Mouse (Mus musculus): ENCODE results near the gene Hsd17b1. TPM values are rescaled to one million over a fixed set of nuclear protein-coding genes. Genes with fewer than 3 reads are reported as not detected.

Gene Hsd17b1
- total and polyA plus RNA-seq, 2 experiments from 2014 or later, result 0.71 TPM; not detected in 1

- Histone ChIP-seq H3K9ac (no peak overlapping the region), H3K36me3 (ENCODE audit: insufficient read depth) (peaks cover 81% of the 10 kb centered on the region), H3K27me3 (ENCODE audit: insufficient read depth, low read length) (no peaks in the 10 kb centered on the region), H3K9me3 (ENCODE audit: low read length) (no peaks in the 10 kb centered on the region), H3K4me3 (ENCODE audit: low read depth, low read length) (no peak overlapping the region), H3K27ac (ENCODE audit: low read depth, low read length) (no peak overlapping the region), H3K4me1 (ENCODE audit: insufficient read depth) (no peaks in the 10 kb centered on the region), H3K4me2 (ENCODE audit: low read depth) (no peak overlapping the region)
- TF ChIP-seq CTCF (IDR thresholded peaks at IDR 0.05; ENCODE audit: low read depth), result no peak
- DNase-seq, result no peak
- 70% methylated on average over 10 of the region's 10 CpGs for WGBS
- ATAC-seq, result no peak
Measured at GRCm38 (mm10) chr11:101059473-101059872, 18.7 kb upstream of the Hsd17b1 start.

GRCm38 (mm10) chr11:101060126-101060525, 18.1 kb upstream of the Hsd17b1 start:
- Histone ChIP-seq H3K4me1 (ENCODE audit: insufficient read depth) (no peaks in the 10 kb centered on the region), H3K9me3 (ENCODE audit: low read length) (no peaks in the 10 kb centered on the region), H3K27ac (ENCODE audit: low read depth, low read length) (no peak overlapping the region), H3K9ac (no peak overlapping the region), H3K4me3 (ENCODE audit: low read depth, low read length) (no peak overlapping the region), H3K4me2 (ENCODE audit: low read depth) (no peak overlapping the region), H3K36me3 (ENCODE audit: insufficient read depth) (peaks cover 78% of the 10 kb centered on the region), H3K27me3 (ENCODE audit: insufficient read depth, low read length) (no peaks in the 10 kb centered on the region)
- no peak for DNase-seq
- 74% methylated on average over 8 of the region's 8 CpGs for WGBS
- no peak for TF ChIP-seq CTCF (IDR thresholded peaks at IDR 0.05; ENCODE audit: low read depth)
- no peak for ATAC-seq

- Histone ChIP-seq H3K4me3 (ENCODE audit: low read depth, low read length) (no peak overlapping the region), H3K4me1 (ENCODE audit: insufficient read depth) (no peaks in the 10 kb centered on the region), H3K9me3 (ENCODE audit: low read length) (no peaks in the 10 kb centered on the region), H3K27me3 (ENCODE audit: insufficient read depth, low read length) (no peaks in the 10 kb centered on the region), H3K9ac (no peak overlapping the region), H3K36me3 (ENCODE audit: insufficient read depth) (peaks cover 68% of the 10 kb centered on the region), H3K27ac (ENCODE audit: low read depth, low read length) (no peak overlapping the region), H3K4me2 (ENCODE audit: low read depth) (no peak overlapping the region)
- ATAC-seq, result no peak
- no peak for TF ChIP-seq CTCF (IDR thresholded peaks at IDR 0.05; ENCODE audit: low read depth)
- WGBS, result 87% methylated on average over 5 of the region's 5 CpGs
- DNase-seq, result no peak
Measured at GRCm38 (mm10) chr11:101061049-101061448, 17.2 kb upstream of the Hsd17b1 start.

GRCm38 (mm10) chr11:101062165-101062884, 15.9 kb upstream of the Hsd17b1 start:
- no peak for DNase-seq
- H3K36me3 ChIP-seq (ENCODE audit: insufficient read depth), result peaks cover 56% of the 10 kb centered on the region
- H3K4me3 ChIP-seq (ENCODE audit: low read depth, low read length), result no peak overlapping the region
- no peaks in the 10 kb centered on the region for H3K9me3 ChIP-seq (ENCODE audit: low read length)
- TF ChIP-seq CTCF (IDR thresholded peaks at IDR 0.05; ENCODE audit: low read depth), result no peak
- no peak overlapping the region for H3K4me2 ChIP-seq (ENCODE audit: low read depth)
- WGBS, result 73% methylated on average over 12 of the region's 12 CpGs
- no peak overlapping the region for H3K9ac ChIP-seq
- peaks cover 4% of the 10 kb centered on the region; the same call in 1 of the 2 replicates for H3K4me1 ChIP-seq (ENCODE audit: insufficient read depth)
- H3K27ac ChIP-seq (ENCODE audit: low read depth, low read length), result no peak overlapping the region
- no peak for ATAC-seq
- no peaks in the 10 kb centered on the region for H3K27me3 ChIP-seq (ENCODE audit: insufficient read depth, low read length)

GRCm38 (mm10) chr11:101062971-101063675, 15.1 kb upstream of the Hsd17b1 start:
- Histone ChIP-seq H3K9ac (no peak overlapping the region), H3K4me1 (ENCODE audit: insufficient read depth) (peaks cover 4% of the 10 kb centered on the region; the same call in 1 of the 2 replicates), H3K36me3 (ENCODE audit: insufficient read depth) (peaks cover 48% of the 10 kb centered on the region), H3K4me3 (ENCODE audit: low read depth, low read length) (no peak overlapping the region), H3K27me3 (ENCODE audit: insufficient read depth, low read length) (no peaks in the 10 kb centered on the region), H3K27ac (ENCODE audit: low read depth, low read length) (no peak overlapping the region), H3K4me2 (ENCODE audit: low read depth) (no peak overlapping the region), H3K9me3 (ENCODE audit: low read length) (no peaks in the 10 kb centered on the region)
- ATAC-seq (no peak), DNase-seq (no peak)
- 85% methylated on average over 14 of the region's 14 CpGs for WGBS
- no peak for TF ChIP-seq CTCF (IDR thresholded peaks at IDR 0.05; ENCODE audit: low read depth)

GRCm38 (mm10) chr11:101063676-101064327, 14.4 kb upstream of the Hsd17b1 start:
- WGBS, result 52% methylated on average over 12 of the region's 12 CpGs
- H3K36me3 ChIP-seq (ENCODE audit: insufficient read depth), result peaks cover 41% of the 10 kb centered on the region
- peaks cover 4% of the 10 kb centered on the region; the same call in 1 of the 2 replicates for H3K4me1 ChIP-seq (ENCODE audit: insufficient read depth)
- no peak overlapping the region for H3K4me3 ChIP-seq (ENCODE audit: low read depth, low read length)
- H3K27me3 ChIP-seq (ENCODE audit: insufficient read depth, low read length), result no peaks in the 10 kb centered on the region
- ATAC-seq, result peak; percentile 40
- TF ChIP-seq CTCF (IDR thresholded peaks at IDR 0.05; ENCODE audit: low read depth), result no peak
- no peak for DNase-seq
- H3K4me2 ChIP-seq (ENCODE audit: low read depth), result no peak overlapping the region
- no peak overlapping the region for H3K9ac ChIP-seq
- H3K27ac ChIP-seq (ENCODE audit: low read depth, low read length), result peak overlapping the region; percentile 31; the same call in 1 of the 2 replicates
- H3K9me3 ChIP-seq (ENCODE audit: low read length), result no peaks in the 10 kb centered on the region

Data from forebrain, postnatal 0 days (tissue).